Mouse (Mus musculus): Measurements from ENCODE around the gene Akap1. TPM values are rescaled to one million over a fixed set of nuclear protein-coding genes. Genes with fewer than 3 reads are reported as not detected.

Gene Akap1
- polyA plus RNA-seq, 1 experiment from 2014 or later, result 14.2 TPM

DNA sequence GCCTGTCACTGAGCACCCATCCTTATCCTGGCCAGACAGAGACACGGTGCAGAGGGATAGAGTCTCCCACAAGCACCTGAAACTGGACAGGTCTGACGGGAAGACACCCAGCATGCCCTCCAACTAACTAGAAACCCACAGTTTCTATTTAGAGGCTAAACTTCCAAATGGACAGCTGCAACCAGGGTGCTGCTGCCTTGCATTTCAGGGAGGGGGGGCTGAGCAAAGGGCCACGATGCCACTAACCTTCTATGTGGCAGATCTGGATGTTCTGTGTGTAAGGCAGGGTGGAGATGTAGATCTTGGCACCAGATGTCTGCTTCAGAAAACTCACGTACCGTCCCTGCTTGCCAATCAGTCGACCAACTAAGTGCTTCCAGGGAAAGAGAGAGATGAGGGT lies 25.0 kb downstream of the Akap1 start:
- WGBS (ENCODE audit: insufficient replicate concordance), result 84% methylated on average over 5 of the region's 6 CpGs
- peaks cover 23% of the 10 kb centered on the region; the same call in 1 of the 2 replicates for H3K36me3 ChIP-seq (replicated peaks; ENCODE audit: insufficient read depth, low read length)
- ATAC-seq, result no peak

DNA sequence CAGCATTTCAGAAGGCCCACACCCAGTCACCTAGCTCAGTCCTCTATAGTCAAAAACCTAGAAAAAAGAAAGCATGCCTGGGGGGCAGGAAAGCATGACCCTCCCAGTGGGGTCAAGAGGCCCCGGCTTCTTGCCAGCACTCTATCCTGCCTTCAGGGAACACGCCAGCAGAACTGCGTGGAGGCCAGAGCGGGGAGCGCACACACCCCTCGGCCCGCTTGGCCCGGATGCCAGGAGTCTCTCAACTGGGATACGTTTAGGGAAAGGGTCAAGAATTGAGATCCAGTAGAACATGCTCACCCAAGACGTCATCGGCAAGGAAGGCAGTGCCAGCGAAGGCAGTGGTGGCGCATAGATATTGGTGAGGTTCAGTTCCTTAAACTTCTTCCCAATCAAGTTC lies 25.8 kb downstream of the Akap1 start:
- H3K36me3 ChIP-seq (replicated peaks; ENCODE audit: insufficient read depth, low read length), result peaks cover 23% of the 10 kb centered on the region
- WGBS (ENCODE audit: insufficient replicate concordance), result 90% methylated on average over 13 of the region's 13 CpGs
- TF ChIP-seq EP300 (IDR thresholded peaks at IDR 0.05; ENCODE audit: low read depth) (no peak), CTCF (IDR thresholded peaks at IDR 0.05; ENCODE audit: low read depth) (no peak)

More for the DNA sequence above, 25.0 kb downstream of the Akap1 start:
- no peak for DNase-seq
- no peaks in the 10 kb centered on the region for H3K9me3 ChIP-seq (ENCODE audit: low read length)
- peaks cover 5% of the 10 kb centered on the region; the same call in 1 of the 2 replicates for H3K4me1 ChIP-seq (ENCODE audit: insufficient read depth)
- TF ChIP-seq CTCF (IDR thresholded peaks at IDR 0.05; ENCODE audit: low read depth) (no peak), EP300 (IDR thresholded peaks at IDR 0.05; ENCODE audit: low read depth) (no peak)
- no peak overlapping the region for H3K27ac ChIP-seq (ENCODE audit: low read depth)
- H3K27me3 ChIP-seq (ENCODE audit: insufficient read depth, low read length), result no peaks in the 10 kb centered on the region
- no peak overlapping the region for H3K4me2 ChIP-seq (ENCODE audit: low read depth, low read length)
- no peak overlapping the region for H3K9ac ChIP-seq (replicated peaks)
- no peak overlapping the region for H3K4me3 ChIP-seq (ENCODE audit: low read depth, low read length)

DNA sequence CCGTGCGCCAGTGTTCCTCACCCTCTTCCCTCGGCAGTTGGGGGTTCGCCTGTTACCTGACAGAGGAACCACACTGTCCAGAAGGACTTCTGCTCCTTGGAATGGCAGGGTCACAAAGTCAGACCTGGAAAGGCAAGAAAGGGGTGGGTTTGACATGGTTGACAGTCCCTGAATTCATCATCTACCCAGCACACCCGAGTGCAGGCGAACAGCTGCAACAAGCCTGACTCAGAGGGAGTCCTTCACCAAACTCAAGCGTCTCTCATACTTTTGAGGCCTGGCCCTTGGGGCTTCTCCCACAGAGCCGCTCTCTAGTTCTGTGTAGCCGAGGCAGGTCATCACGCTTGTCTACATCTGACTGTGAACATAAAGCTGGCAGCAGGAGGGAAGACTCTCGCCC lies 29.8 kb downstream of the Akap1 start:
- Histone ChIP-seq H3K4me2 (ENCODE audit: low read depth, low read length) (no peak overlapping the region), H3K4me1 (ENCODE audit: insufficient read depth) (no peaks in the 10 kb centered on the region), H3K9ac (replicated peaks) (no peak overlapping the region), H3K27ac (ENCODE audit: low read depth) (no peak overlapping the region), H3K27me3 (ENCODE audit: insufficient read depth, low read length) (no peaks in the 10 kb centered on the region), H3K36me3 (replicated peaks; ENCODE audit: insufficient read depth, low read length) (peaks cover 37% of the 10 kb centered on the region), H3K4me3 (ENCODE audit: low read depth, low read length) (no peak overlapping the region), H3K9me3 (ENCODE audit: low read length) (no peaks in the 10 kb centered on the region)
- 87% methylated on average over 11 of the region's 11 CpGs for WGBS (ENCODE audit: insufficient replicate concordance)
- no peak for TF ChIP-seq EP300 (IDR thresholded peaks at IDR 0.05; ENCODE audit: low read depth)
- no peak for TF ChIP-seq CTCF (IDR thresholded peaks at IDR 0.05; ENCODE audit: low read depth)
- no peak for DNase-seq
- no peak for ATAC-seq

More for the DNA sequence above, 25.8 kb downstream of the Akap1 start:
- DNase-seq (no peak), ATAC-seq (no peak)
- Histone ChIP-seq H3K9me3 (ENCODE audit: low read length) (no peaks in the 10 kb centered on the region), H3K9ac (replicated peaks) (no peak overlapping the region), H3K4me1 (ENCODE audit: insufficient read depth) (peaks cover 5% of the 10 kb centered on the region; the same call in 1 of the 2 replicates), H3K4me3 (ENCODE audit: low read depth, low read length) (no peak overlapping the region), H3K27me3 (ENCODE audit: insufficient read depth, low read length) (no peaks in the 10 kb centered on the region), H3K4me2 (ENCODE audit: low read depth, low read length) (no peak overlapping the region), H3K27ac (ENCODE audit: low read depth) (no peak overlapping the region)

DNA sequence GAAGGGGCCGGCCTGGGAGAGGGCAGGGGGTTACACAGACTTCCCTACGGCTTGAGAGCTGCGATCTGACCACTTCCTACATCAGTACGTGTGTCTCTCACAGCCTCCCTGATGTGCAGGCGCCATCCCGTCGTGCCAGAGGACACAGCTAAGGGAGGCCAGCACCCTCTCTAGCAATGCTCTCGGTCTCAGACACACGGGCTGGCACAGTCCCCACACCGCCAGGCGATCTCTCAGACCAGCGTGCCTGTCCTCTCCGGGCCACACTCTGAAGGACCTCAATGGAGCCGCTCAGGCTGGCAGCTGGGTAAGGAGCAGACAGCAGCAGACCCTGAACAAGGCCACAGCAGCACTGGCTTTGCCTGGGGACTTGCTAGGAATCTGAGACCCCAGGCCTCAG lies 30.3 kb downstream of the Akap1 start:
- 81% methylated on average over 14 of the region's 14 CpGs for whole genome bisulfite sequencing (ENCODE audit: insufficient replicate concordance)
- Histone ChIP-seq H3K27ac (ENCODE audit: low read depth) (no peak overlapping the region), H3K4me3 (ENCODE audit: low read depth, low read length) (no peak overlapping the region), H3K4me2 (ENCODE audit: low read depth, low read length) (no peak overlapping the region), H3K4me1 (ENCODE audit: insufficient read depth) (no peaks in the 10 kb centered on the region), H3K9ac (replicated peaks) (no peak overlapping the region), H3K9me3 (ENCODE audit: low read length) (no peaks in the 10 kb centered on the region), H3K27me3 (ENCODE audit: insufficient read depth, low read length) (no peaks in the 10 kb centered on the region), H3K36me3 (replicated peaks; ENCODE audit: insufficient read depth, low read length) (peaks cover 37% of the 10 kb centered on the region)
- DNase-seq, result no peak
- ATAC-seq, result no peak
- TF ChIP-seq EP300 (IDR thresholded peaks at IDR 0.05; ENCODE audit: low read depth) (no peak), CTCF (IDR thresholded peaks at IDR 0.05; ENCODE audit: low read depth) (no peak)

DNA sequence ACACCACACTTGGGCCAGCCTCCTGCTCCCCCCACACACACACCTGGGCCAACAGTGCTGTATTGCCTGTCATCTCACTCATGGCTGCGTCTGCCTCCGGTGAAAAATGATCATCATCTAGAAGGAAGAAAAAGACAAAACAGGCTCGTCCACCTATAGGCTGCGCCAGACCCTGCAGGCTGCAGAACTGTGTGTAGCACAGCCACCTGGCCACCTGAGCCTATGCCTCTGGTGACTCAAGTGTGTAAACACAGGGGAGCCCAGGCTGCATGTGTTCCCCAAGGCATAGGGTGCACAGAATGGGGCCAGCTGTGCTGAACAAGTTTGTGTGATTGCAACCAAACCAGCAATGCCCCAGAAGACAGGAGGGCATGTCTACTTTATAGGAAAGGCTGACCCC lies 31.3 kb downstream of the Akap1 start:
- 78% methylated on average over 4 of the region's 4 CpGs for WGBS (ENCODE audit: insufficient replicate concordance)
- no peak overlapping the region for H3K27ac ChIP-seq (ENCODE audit: low read depth)
- ATAC-seq (no peak), DNase-seq (no peak)
- H3K4me1 ChIP-seq (ENCODE audit: insufficient read depth), result no peaks in the 10 kb centered on the region
- H3K27me3 ChIP-seq (ENCODE audit: insufficient read depth, low read length), result no peaks in the 10 kb centered on the region
- H3K4me3 ChIP-seq (ENCODE audit: low read depth, low read length), result no peak overlapping the region
- H3K9ac ChIP-seq (replicated peaks), result no peak overlapping the region
- H3K36me3 ChIP-seq (replicated peaks; ENCODE audit: insufficient read depth, low read length), result peaks cover 37% of the 10 kb centered on the region
- no peaks in the 10 kb centered on the region for H3K9me3 ChIP-seq (ENCODE audit: low read length)
- H3K4me2 ChIP-seq (ENCODE audit: low read depth, low read length), result no peak overlapping the region
- TF ChIP-seq CTCF (IDR thresholded peaks at IDR 0.05; ENCODE audit: low read depth), result no peak
- TF ChIP-seq EP300 (IDR thresholded peaks at IDR 0.05; ENCODE audit: low read depth), result no peak

DNA sequence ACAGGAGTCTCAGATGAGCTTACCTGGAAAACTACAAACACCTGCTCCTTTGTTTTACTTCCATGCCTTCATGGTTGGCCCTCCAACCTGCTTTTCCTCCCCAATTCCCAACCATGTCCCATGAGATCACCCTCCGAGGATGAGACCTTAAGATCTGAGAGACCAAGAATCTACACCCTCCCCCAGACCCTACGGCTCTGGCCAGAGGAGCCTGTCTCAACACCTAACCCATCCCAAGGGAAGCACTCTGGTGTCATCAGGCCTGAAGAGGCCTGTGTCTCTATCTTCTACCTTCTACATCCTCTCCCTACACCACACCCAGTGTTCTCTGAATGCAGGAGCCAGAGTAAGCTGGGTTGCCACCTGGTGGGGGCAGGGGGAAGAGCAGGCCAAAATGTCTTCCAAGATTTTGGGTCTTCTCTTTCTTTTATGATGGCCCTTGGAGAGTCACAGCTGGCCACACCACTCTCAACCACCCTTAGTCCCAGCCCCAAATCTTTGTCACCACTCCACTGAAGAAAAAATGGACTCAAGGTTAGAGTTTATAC lies 34.1 kb downstream of the Akap1 start:
- H3K27ac ChIP-seq (ENCODE audit: low read depth), result no peak overlapping the region
- peaks cover 30% of the 10 kb centered on the region for H3K36me3 ChIP-seq (replicated peaks; ENCODE audit: insufficient read depth, low read length)
- H3K9me3 ChIP-seq (ENCODE audit: low read length), result no peaks in the 10 kb centered on the region
- no peak for ATAC-seq
- 83% methylated on average over 2 of the region's 2 CpGs for WGBS (ENCODE audit: insufficient replicate concordance)
- no peak for TF ChIP-seq EP300 (IDR thresholded peaks at IDR 0.05; ENCODE audit: low read depth)
- peak; percentile 70 for TF ChIP-seq CTCF (IDR thresholded peaks at IDR 0.05; ENCODE audit: low read depth)
- no peaks in the 10 kb centered on the region for H3K27me3 ChIP-seq (ENCODE audit: insufficient read depth, low read length)
- no peaks in the 10 kb centered on the region for H3K4me1 ChIP-seq (ENCODE audit: insufficient read depth)
- DNase-seq, result peak; percentile 35
- no peak overlapping the region for H3K4me2 ChIP-seq (ENCODE audit: low read depth, low read length)
- no peak overlapping the region for H3K4me3 ChIP-seq (ENCODE audit: low read depth, low read length)
- no peak overlapping the region for H3K9ac ChIP-seq (replicated peaks)

DNA sequence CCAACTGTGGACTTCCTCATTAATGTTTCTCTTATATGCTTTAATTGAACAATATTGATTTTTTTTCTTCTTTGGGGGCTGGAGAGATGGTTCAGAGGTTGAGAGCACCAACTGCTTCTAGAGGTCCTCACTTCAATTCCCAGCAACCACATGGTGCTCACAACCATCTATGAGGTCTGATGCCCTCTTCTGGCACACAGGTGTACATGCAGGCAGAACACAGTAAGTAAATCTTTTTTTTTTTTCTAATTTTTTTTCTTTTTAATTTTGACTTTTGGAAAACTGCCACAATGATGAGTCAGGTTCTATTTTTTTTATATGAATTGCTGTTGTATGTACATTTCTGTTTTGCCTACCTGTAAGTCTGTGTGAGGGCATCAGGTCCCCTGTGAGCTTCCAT lies 35.9 kb downstream of the Akap1 start:
- no peak overlapping the region for H3K4me2 ChIP-seq (ENCODE audit: low read depth, low read length)

More for the DNA sequence above, 35.9 kb downstream of the Akap1 start:
- Histone ChIP-seq H3K9ac (replicated peaks) (no peak overlapping the region), H3K27me3 (ENCODE audit: insufficient read depth, low read length) (no peaks in the 10 kb centered on the region), H3K36me3 (replicated peaks; ENCODE audit: insufficient read depth, low read length) (peaks cover 19% of the 10 kb centered on the region), H3K9me3 (ENCODE audit: low read length) (no peaks in the 10 kb centered on the region), H3K4me1 (ENCODE audit: insufficient read depth) (no peaks in the 10 kb centered on the region), H3K4me3 (ENCODE audit: low read depth, low read length) (no peak overlapping the region), H3K27ac (ENCODE audit: low read depth) (no peak overlapping the region)
- ATAC-seq (no peak), DNase-seq (no peak)
- TF ChIP-seq CTCF (IDR thresholded peaks at IDR 0.05; ENCODE audit: low read depth), result peak; percentile 52
- no peak for TF ChIP-seq EP300 (IDR thresholded peaks at IDR 0.05; ENCODE audit: low read depth)
